Mouse (Mus musculus): Measurements from ENCODE around the gene Rps15. TPM values are rescaled to one million over a fixed set of nuclear protein-coding genes. Genes with fewer than 3 reads are reported as not detected.

Rps15 gene
- polyA plus RNA-seq, 1 experiment from 2014 or later = 1,053 TPM

GRCm38 (mm10) chr10:80315315-80315714 lies 23.1 kb downstream of the Rps15 start:
- H3K4me3 ChIP-seq = peak overlapping the region; percentile 12; the same call in 1 of the 2 replicates
- H3K4me1 ChIP-seq = peaks cover 46% of the 10 kb centered on the region
- DNase-seq (ENCODE audit: low spot score) = no peak
- no peaks in the 10 kb centered on the region for H3K9me3 ChIP-seq (replicated peaks)
- 49% methylated on average over 27 of the region's 27 CpGs for WGBS
- peaks cover 90% of the 10 kb centered on the region for H3K36me3 ChIP-seq
- H3K27me3 ChIP-seq (ENCODE audit: low read depth, poor library complexity, severe bottlenecking) = peaks cover 76% of the 10 kb centered on the region
- 0 out of 2 replicates have a peak overlapping the region, but pooled peaks have one; percentile 25 for H3K27ac ChIP-seq (replicated peaks)

- 46% methylated on average over 11 of the region's 11 CpGs for WGBS
- no peak for DNase-seq (ENCODE audit: low spot score)
- H3K27ac ChIP-seq (replicated peaks) = no peak overlapping the region
- peaks cover 55% of the 10 kb centered on the region for H3K4me1 ChIP-seq
- H3K36me3 ChIP-seq = peaks cover 80% of the 10 kb centered on the region
- peaks cover 65% of the 10 kb centered on the region for H3K27me3 ChIP-seq (ENCODE audit: low read depth, poor library complexity, severe bottlenecking)
- H3K9me3 ChIP-seq (replicated peaks) = no peaks in the 10 kb centered on the region
- H3K4me3 ChIP-seq = 0 out of 2 replicates have a peak overlapping the region, but pooled peaks have one; percentile 5
Measured at GRCm38 (mm10) chr10:80316359-80316781, 24.1 kb downstream of the Rps15 start.

- 65% methylated on average over 10 of the region's 10 CpGs for WGBS
- Histone ChIP-seq H3K36me3 (peaks cover 73% of the 10 kb centered on the region), H3K4me1 (peaks cover 61% of the 10 kb centered on the region), H3K9me3 (replicated peaks) (no peaks in the 10 kb centered on the region), H3K27me3 (ENCODE audit: low read depth, poor library complexity, severe bottlenecking) (peaks cover 63% of the 10 kb centered on the region), H3K4me3 (0 out of 2 replicates have a peak overlapping the region, but pooled peaks have one; percentile 18), H3K27ac (replicated peaks) (no peak overlapping the region)
- no peak for DNase-seq (ENCODE audit: low spot score)
Measured at GRCm38 (mm10) chr10:80317011-80317410, 24.8 kb downstream of the Rps15 start.

GRCm38 (mm10) chr10:80320340-80320760 lies 28.1 kb downstream of the Rps15 start, which contains the start of gene 2310011J03Rik:
TSS of gene 2310011J03Rik (minus strand) at chr10:80320537.
- peaks cover 66% of the 10 kb centered on the region for H3K4me1 ChIP-seq
- under 1% methylated on average over 34 of the region's 34 CpGs for WGBS

GRCm38 (mm10) chr10:80321014-80321669 lies 28.9 kb downstream of the Rps15 start:
- Histone ChIP-seq H3K9me3 (replicated peaks) (no peaks in the 10 kb centered on the region), H3K36me3 (peaks cover 32% of the 10 kb centered on the region), H3K4me3 (0 out of 2 replicates have a peak overlapping the region, but pooled peaks have one; percentile 77), H3K27me3 (ENCODE audit: low read depth, poor library complexity, severe bottlenecking) (peaks cover 57% of the 10 kb centered on the region), H3K4me1 (peaks cover 60% of the 10 kb centered on the region), H3K27ac (replicated peaks) (peak overlapping the region; percentile 77; the same call in 1 of the 2 replicates)
- no peak for DNase-seq (ENCODE audit: low spot score)
- WGBS = 75% methylated on average over 6 of the region's 6 CpGs

More at GRCm38 (mm10) chr10:80320340-80320760, 28.1 kb downstream of the Rps15 start, which contains the start of gene 2310011J03Rik:
- Histone ChIP-seq H3K9me3 (replicated peaks) (no peaks in the 10 kb centered on the region), H3K27ac (replicated peaks) (peak within 1 kb of the TSS; percentile 77), H3K4me3 (peak within 1 kb of the TSS; percentile 77), H3K27me3 (ENCODE audit: low read depth, poor library complexity, severe bottlenecking) (peaks cover 57% of the 10 kb centered on the region), H3K36me3 (peaks cover 40% of the 10 kb centered on the region)
- peak; percentile 92 for DNase-seq (ENCODE audit: low spot score)

GRCm38 (mm10) chr10:80321670-80322581 lies 29.7 kb downstream of the Rps15 start:
- Histone ChIP-seq H3K27ac (replicated peaks) (0 out of 2 replicates have a peak overlapping the region, but pooled peaks have one; percentile 83), H3K4me3 (peak overlapping the region; percentile 68), H3K36me3 (peaks cover 25% of the 10 kb centered on the region), H3K27me3 (ENCODE audit: low read depth, poor library complexity, severe bottlenecking) (peaks cover 55% of the 10 kb centered on the region), H3K4me1 (peaks cover 57% of the 10 kb centered on the region), H3K9me3 (replicated peaks) (no peaks in the 10 kb centered on the region)
- DNase-seq (ENCODE audit: low spot score) = no peak
- 91% methylated on average over 21 of the region's 21 CpGs for WGBS

GRCm38 (mm10) chr10:80322811-80323211 lies 30.6 kb downstream of the Rps15 start:
- H3K36me3 ChIP-seq = peaks cover 16% of the 10 kb centered on the region
- no peaks in the 10 kb centered on the region for H3K9me3 ChIP-seq (replicated peaks)
- H3K4me3 ChIP-seq = peak overlapping the region; percentile 68
- peaks cover 57% of the 10 kb centered on the region for H3K4me1 ChIP-seq
- no peak for DNase-seq (ENCODE audit: low spot score)
- WGBS = 7% methylated on average over 28 of the region's 28 CpGs
- peaks cover 51% of the 10 kb centered on the region for H3K27me3 ChIP-seq (ENCODE audit: low read depth, poor library complexity, severe bottlenecking)
- peak overlapping the region; percentile 83 for H3K27ac ChIP-seq (replicated peaks)

- peak; percentile 56 for DNase-seq (ENCODE audit: low spot score)
- Histone ChIP-seq H3K4me1 (peaks cover 57% of the 10 kb centered on the region), H3K27me3 (ENCODE audit: low read depth, poor library complexity, severe bottlenecking) (peaks cover 55% of the 10 kb centered on the region), H3K36me3 (peaks cover 9% of the 10 kb centered on the region), H3K9me3 (replicated peaks) (no peaks in the 10 kb centered on the region), H3K4me3 (peak overlapping the region; percentile 68), H3K27ac (replicated peaks) (peak overlapping the region; percentile 83)
- WGBS = 2% methylated on average over 46 of the region's 46 CpGs
Measured at GRCm38 (mm10) chr10:80323261-80324119, 31.2 kb downstream of the Rps15 start.

- no peak for DNase-seq (ENCODE audit: low spot score)
- Histone ChIP-seq H3K27me3 (ENCODE audit: low read depth, poor library complexity, severe bottlenecking) (peaks cover 55% of the 10 kb centered on the region), H3K4me1 (peaks cover 56% of the 10 kb centered on the region), H3K4me3 (peak overlapping the region; percentile 68), H3K36me3 (0 out of 2 replicates have a peak, but pooled peaks cover under 1% of the 10 kb centered on the region), H3K9me3 (replicated peaks) (no peaks in the 10 kb centered on the region), H3K27ac (replicated peaks) (no peak overlapping the region)
- WGBS = 79% methylated on average over 17 of the region's 17 CpGs
Measured at GRCm38 (mm10) chr10:80324120-80325037, 32.1 kb downstream of the Rps15 start.

- DNase-seq (ENCODE audit: low spot score) = no peak
- H3K4me1 ChIP-seq = peaks cover 56% of the 10 kb centered on the region
- H3K4me3 ChIP-seq = peak overlapping the region; percentile 20
- 84% methylated on average over 21 of the region's 21 CpGs for WGBS
- no peaks in the 10 kb centered on the region for H3K9me3 ChIP-seq (replicated peaks)
- peaks cover 55% of the 10 kb centered on the region for H3K27me3 ChIP-seq (ENCODE audit: low read depth, poor library complexity, severe bottlenecking)
- H3K27ac ChIP-seq (replicated peaks) = no peak overlapping the region
- H3K36me3 ChIP-seq = no peaks in the 10 kb centered on the region
Measured at GRCm38 (mm10) chr10:80325045-80325444, 32.8 kb downstream of the Rps15 start.

Data from midbrain, embryonic 10.5 days (tissue).